Mouse (Mus musculus) small intestine, adult 2 months (tissue): ENCODE measurements around the gene Nav2. TPM values are rescaled to one million over a fixed set of nuclear protein-coding genes. Genes with fewer than 3 reads are reported as not detected.

Experiments used
- H3K27ac ChIP-seq: fragments of 200-500 bp; 2 replicates; pipeline ENCODE4 v1.5.1; 2012; ENCODE audit warnings: low read depth, low read length, control low read depth, inconsistent platforms; ENCODE audit not compliant: insufficient read depth
- H3K27me3 ChIP-seq: fragments of 200-500 bp; 2 replicates; pipeline ENCODE4 v1.6.1; 2012; ENCODE audit warnings: mild to moderate bottlenecking, moderate library complexity, low read length, inconsistent platforms; ENCODE audit not compliant: control insufficient read depth, insufficient read depth
- H3K36me3 ChIP-seq: fragments of 200-500 bp; 2 replicates; pipeline ENCODE4 v1.6.1; 2012; ENCODE audit warnings: mild to moderate bottlenecking, low read length, control low read depth, inconsistent platforms; ENCODE audit not compliant: control insufficient read depth, insufficient read depth
- H3K4me1 ChIP-seq: fragments of 200-500 bp; 2 replicates; pipeline ENCODE4 v1.6.1; 2012; ENCODE audit warnings: low read length, inconsistent platforms, mixed read lengths; ENCODE audit not compliant: control insufficient read depth, insufficient read depth, insufficient read length
- H3K4me3 ChIP-seq: fragments of 200-500 bp; 2 replicates; pipeline ENCODE4 v1.5.1; 2012; ENCODE audit warnings: low read depth, mild to moderate bottlenecking, control low read depth, inconsistent platforms, low read length, moderate library complexity
- CTCF ChIP-seq: fragments of 200-500 bp; IDR thresholded peaks from 2 replicates; pipeline ENCODE4 v1.5.1; 2012; ENCODE audit warnings: low read depth, mild to moderate bottlenecking, control low read depth, inconsistent platforms, low read length, moderate library complexity, mixed read lengths; ENCODE audit not compliant: insufficient replicate concordance, insufficient read length; ENCODE audit errors: extremely low read depth
- POLR2A ChIP-seq: fragments of 200-500 bp; IDR thresholded peaks from 2 replicates; pipeline ENCODE4 v1.6.1; 2012; ENCODE audit warnings: low read depth, mild to moderate bottlenecking, control low read depth, inconsistent platforms, low read length, moderate library complexity
- WGBS: fragments of 180-500 bp; shearing (Covaris S2); methylation state at CpG from one replicate; pipeline ENCODE4 v1.1.7; 2018; 5-methylcytosine and 5-hydroxymethylcytosine counted together
- polyA plus RNA-seq: library from polyadenylated mRNA; depleted of rRNA; stranded (reverse); fragments of >200 nt; gene quantifications from 2 replicates; pipeline ENCODE4 v1.2.3, GENCODE M21; 2012

Gene Nav2
- polyA plus RNA-seq, 1 experiment = 8.5 TPM

GRCm38 (mm10) chr7:49119794-49120487, 211.4 kb downstream of the Nav2 start:
- Histone ChIP-seq H3K36me3 (no peaks in the 10 kb centered on the region), H3K4me3 (no peak overlapping the region), H3K27ac (no peak overlapping the region), H3K27me3 (no peaks in the 10 kb centered on the region), H3K4me1 (peaks cover 3% of the 10 kb centered on the region; the same call in 1 of the 2 replicates)
- 46% methylated on average over 20 of the region's 20 CpGs for WGBS
- TF ChIP-seq POLR2A (no peak), CTCF (no peak)

- H3K4me3 ChIP-seq = no peak overlapping the region
- peaks cover 3% of the 10 kb centered on the region; the same call in 1 of the 2 replicates for H3K4me1 ChIP-seq
- TF ChIP-seq POLR2A (no peak), CTCF (no peak)
- H3K27ac ChIP-seq = no peak overlapping the region
- H3K36me3 ChIP-seq = no peaks in the 10 kb centered on the region
- no peaks in the 10 kb centered on the region for H3K27me3 ChIP-seq
- WGBS = 44% methylated on average over 6 of the region's 6 CpGs
These were observed 212.0 kb downstream of the Nav2 start for GRCm38 (mm10) chr7:49120488-49120864.

GRCm38 (mm10) chr7:49120935-49121691, 212.6 kb downstream of the Nav2 start:
- H3K4me1 ChIP-seq = peaks cover 3% of the 10 kb centered on the region; the same call in 1 of the 2 replicates

GRCm38 (mm10) chr7:49122498-49122897, 214.0 kb downstream of the Nav2 start:
- TF ChIP-seq POLR2A = no peak
- no peak for TF ChIP-seq CTCF
- WGBS = 73% methylated on average over 7 of the region's 7 CpGs
- Histone ChIP-seq H3K27ac (no peak overlapping the region), H3K4me1 (peaks cover 3% of the 10 kb centered on the region; the same call in 1 of the 2 replicates), H3K36me3 (no peaks in the 10 kb centered on the region), H3K4me3 (no peak overlapping the region), H3K27me3 (no peaks in the 10 kb centered on the region)

More at GRCm38 (mm10) chr7:49120935-49121691, 212.6 kb downstream of the Nav2 start:
- no peaks in the 10 kb centered on the region for H3K27me3 ChIP-seq
- no peak overlapping the region for H3K4me3 ChIP-seq
- WGBS = 31% methylated on average over 20 of the region's 20 CpGs
- no peak overlapping the region for H3K27ac ChIP-seq
- peak; percentile 98 for TF ChIP-seq CTCF
- TF ChIP-seq POLR2A = no peak
- no peaks in the 10 kb centered on the region for H3K36me3 ChIP-seq

- peaks cover 3% of the 10 kb centered on the region; the same call in 1 of the 2 replicates for H3K4me1 ChIP-seq
- WGBS = 31% methylated on average over 3 of the region's 3 CpGs
- H3K27ac ChIP-seq = no peak overlapping the region
- H3K4me3 ChIP-seq = no peak overlapping the region
- TF ChIP-seq CTCF (peak; percentile 82; the same call in 1 of the 2 replicates), POLR2A (no peak)
- H3K27me3 ChIP-seq = no peaks in the 10 kb centered on the region
- no peaks in the 10 kb centered on the region for H3K36me3 ChIP-seq
These were observed 217.0 kb downstream of the Nav2 start for GRCm38 (mm10) chr7:49125545-49125944.

GRCm38 (mm10) chr7:49128224-49128623, 219.7 kb downstream of the Nav2 start:
- no peaks in the 10 kb centered on the region for H3K36me3 ChIP-seq
- no peaks in the 10 kb centered on the region for H3K27me3 ChIP-seq
- no peak overlapping the region for H3K27ac ChIP-seq
- H3K4me1 ChIP-seq = no peaks in the 10 kb centered on the region
- WGBS = 80% methylated on average over 8 of the region's 8 CpGs
- TF ChIP-seq POLR2A = no peak
- TF ChIP-seq CTCF = no peak
- H3K4me3 ChIP-seq = no peak overlapping the region

GRCm38 (mm10) chr7:49132851-49133351, 224.4 kb downstream of the Nav2 start:
- H3K36me3 ChIP-seq = no peaks in the 10 kb centered on the region
- H3K27me3 ChIP-seq = no peaks in the 10 kb centered on the region
- H3K4me3 ChIP-seq = no peak overlapping the region
- 33% methylated on average over 10 of the region's 10 CpGs for WGBS
- TF ChIP-seq POLR2A = no peak
- peak; percentile 91; the same call in 1 of the 2 replicates for TF ChIP-seq CTCF
- H3K27ac ChIP-seq = no peak overlapping the region
- no peaks in the 10 kb centered on the region for H3K4me1 ChIP-seq
